Mouse (Mus musculus): ENCODE results near the gene Cacna1a.

The Cacna1a gene

GRCm38 (mm10) chr8:84485864-84486263 lies 97.6 kb downstream of the Cacna1a start:
- TF ChIP-seq GATA4 (IDR thresholded peaks at IDR 0.05; ENCODE audit: insufficient replicate concordance, low read length) = no peak

- TF ChIP-seq GATA4 (IDR thresholded peaks at IDR 0.05; ENCODE audit: insufficient replicate concordance, low read length) = no peak
Measured at GRCm38 (mm10) chr8:84489223-84489622, 101.0 kb downstream of the Cacna1a start.

- no peak for TF ChIP-seq GATA4 (IDR thresholded peaks at IDR 0.05; ENCODE audit: insufficient replicate concordance, low read length)
Measured at GRCm38 (mm10) chr8:84494541-84495084, 106.4 kb downstream of the Cacna1a start.

GRCm38 (mm10) chr8:84501181-84501580 lies 112.9 kb downstream of the Cacna1a start:
- TF ChIP-seq GATA4 (IDR thresholded peaks at IDR 0.05; ENCODE audit: insufficient replicate concordance, low read length) = no peak

- TF ChIP-seq GATA4 (IDR thresholded peaks at IDR 0.05; ENCODE audit: insufficient replicate concordance, low read length) = no peak
Measured at GRCm38 (mm10) chr8:84501671-84502308, 113.5 kb downstream of the Cacna1a start.

GRCm38 (mm10) chr8:84502638-84503037 lies 114.4 kb downstream of the Cacna1a start:
- TF ChIP-seq GATA4 (IDR thresholded peaks at IDR 0.05; ENCODE audit: insufficient replicate concordance, low read length) = no peak

- TF ChIP-seq GATA4 (IDR thresholded peaks at IDR 0.05; ENCODE audit: insufficient replicate concordance, low read length) = no peak
Measured at GRCm38 (mm10) chr8:84507220-84507619, 119.0 kb downstream of the Cacna1a start.

DNA sequence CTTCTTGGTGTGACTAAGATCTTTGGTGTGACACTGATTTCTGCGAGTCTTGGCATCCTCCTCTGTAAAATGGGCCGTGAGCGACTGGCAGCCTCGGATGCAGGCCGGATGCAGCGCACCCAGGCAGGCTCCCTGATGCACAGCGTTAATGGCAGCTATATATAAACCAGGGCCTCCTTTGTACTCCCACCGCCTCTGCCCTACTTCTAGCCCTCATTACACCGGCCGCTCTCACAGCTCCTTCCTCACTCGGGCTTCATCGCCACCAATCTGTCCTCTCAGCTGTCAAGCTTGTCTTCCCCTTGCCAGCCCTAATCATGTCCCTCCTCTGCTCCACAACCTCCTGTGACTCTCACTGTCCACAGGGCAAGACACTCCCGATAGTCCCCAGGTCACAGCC lies 123.4 kb downstream of the Cacna1a start:
- no peak for TF ChIP-seq GATA4 (IDR thresholded peaks at IDR 0.05; ENCODE audit: insufficient replicate concordance, low read length)

DNA sequence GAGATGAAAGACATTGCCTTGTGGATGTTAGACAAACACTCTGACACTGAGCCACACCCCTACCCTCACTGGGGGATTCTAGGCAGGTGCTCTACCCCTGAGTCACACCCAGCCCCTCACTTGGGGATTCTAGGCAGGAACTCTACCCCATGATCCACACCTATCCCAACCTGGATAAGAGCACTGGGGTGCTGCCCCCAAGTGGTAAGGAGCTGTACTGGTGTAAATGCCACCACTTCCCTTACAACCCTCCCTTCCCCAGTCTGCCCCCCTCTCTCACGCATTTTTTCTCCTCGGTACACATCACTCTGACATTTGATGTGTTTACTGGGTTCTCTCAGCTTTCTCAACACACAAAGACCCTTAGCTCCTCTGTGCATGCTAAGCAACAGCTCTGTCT lies 125.5 kb downstream of the Cacna1a start:
- TF ChIP-seq GATA4 (IDR thresholded peaks at IDR 0.05; ENCODE audit: insufficient replicate concordance, low read length) = no peak

- TF ChIP-seq GATA4 (IDR thresholded peaks at IDR 0.05; ENCODE audit: insufficient replicate concordance, low read length) = no peak
Measured at GRCm38 (mm10) chr8:84518180-84518579, 129.9 kb downstream of the Cacna1a start.

- no peak for TF ChIP-seq GATA4 (IDR thresholded peaks at IDR 0.05; ENCODE audit: insufficient replicate concordance, low read length)
Measured at GRCm38 (mm10) chr8:84518720-84519119, 130.5 kb downstream of the Cacna1a start.

DNA sequence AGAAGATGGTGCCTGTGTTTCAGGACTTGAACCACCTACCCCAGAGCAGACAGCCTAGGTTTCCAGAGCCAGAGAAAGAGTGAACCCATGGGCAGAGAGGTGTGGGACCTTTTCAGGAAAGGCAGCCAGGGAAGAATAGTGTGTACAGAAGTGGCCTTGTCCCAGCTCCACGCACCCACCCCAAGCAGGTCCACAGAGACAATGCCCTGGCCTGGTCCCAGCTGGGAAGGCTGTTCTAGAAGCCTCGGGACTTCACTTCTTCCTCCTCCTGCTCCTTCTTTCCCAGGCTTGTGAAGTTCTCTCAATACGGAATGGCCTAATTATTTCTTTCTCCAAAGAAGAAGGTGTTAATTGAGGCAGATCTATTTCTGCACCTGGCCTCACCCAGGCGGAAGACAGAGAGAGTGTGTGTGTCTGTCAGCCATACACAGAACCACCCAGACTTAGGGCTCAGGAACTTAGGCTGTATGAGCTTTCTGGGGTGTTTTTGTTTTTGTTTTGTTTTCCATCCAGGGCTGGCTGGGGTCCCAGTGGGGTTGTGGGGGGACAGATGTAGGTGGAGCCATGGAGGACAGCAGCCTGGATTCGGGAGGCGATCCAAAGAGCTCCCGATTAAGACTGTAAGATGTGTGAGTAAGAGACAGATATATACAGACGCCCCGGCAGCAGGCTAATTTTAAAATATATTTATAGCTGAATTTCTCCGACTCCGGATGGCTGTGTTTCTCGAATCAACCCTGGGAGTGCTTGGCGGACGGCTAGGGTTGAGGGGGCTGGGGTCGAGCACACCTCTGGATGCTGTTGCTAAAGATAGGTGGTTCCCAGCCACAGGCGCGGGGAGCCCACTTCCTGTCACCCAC lies 131.8 kb downstream of the Cacna1a start:
- TF ChIP-seq GATA4 (IDR thresholded peaks at IDR 0.05; ENCODE audit: insufficient replicate concordance, low read length) = no peak

DNA sequence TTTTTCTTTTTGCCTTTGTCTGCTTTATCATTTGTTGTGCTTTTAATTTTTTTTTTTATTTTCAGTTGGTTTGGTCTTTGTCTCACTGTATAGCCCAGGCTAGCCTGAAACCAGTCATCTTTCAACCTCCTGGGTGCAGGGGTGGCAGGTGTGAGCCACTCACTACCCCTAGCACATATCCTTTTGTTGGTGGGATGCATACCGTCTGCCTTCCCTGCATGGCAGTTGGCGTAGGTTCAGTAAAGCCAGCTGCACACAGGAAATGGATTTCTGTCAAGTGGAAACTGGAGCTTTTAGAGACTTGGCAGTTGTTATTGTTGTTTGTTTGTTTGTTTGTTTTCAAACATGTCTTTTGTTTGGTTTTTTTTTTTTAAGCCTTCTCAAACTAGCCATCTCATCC lies 132.8 kb downstream of the Cacna1a start:
- no peak for TF ChIP-seq GATA4 (IDR thresholded peaks at IDR 0.05; ENCODE audit: insufficient replicate concordance, low read length)

DNA sequence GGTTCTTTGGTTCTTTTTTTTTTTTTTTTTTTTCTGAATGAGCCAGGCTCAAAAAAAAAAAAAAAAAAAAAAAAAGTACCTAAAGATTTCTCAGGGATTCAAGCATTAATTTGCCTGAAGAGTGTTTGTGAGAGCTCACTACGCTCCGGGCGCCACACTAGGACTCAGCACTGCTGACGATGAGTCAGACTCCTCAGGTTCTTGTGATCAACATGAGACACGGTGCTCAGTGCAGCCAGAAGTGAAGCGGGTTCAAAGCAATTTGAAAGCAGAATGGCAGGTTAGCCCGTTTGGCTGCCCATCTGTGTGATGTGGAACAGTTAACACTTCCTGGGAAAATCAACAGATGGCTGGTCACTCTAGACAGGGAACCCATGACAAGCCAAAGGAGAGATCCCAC lies 139.8 kb downstream of the Cacna1a start:
- no peak for TF ChIP-seq GATA4 (IDR thresholded peaks at IDR 0.05; ENCODE audit: insufficient replicate concordance, low read length)

DNA sequence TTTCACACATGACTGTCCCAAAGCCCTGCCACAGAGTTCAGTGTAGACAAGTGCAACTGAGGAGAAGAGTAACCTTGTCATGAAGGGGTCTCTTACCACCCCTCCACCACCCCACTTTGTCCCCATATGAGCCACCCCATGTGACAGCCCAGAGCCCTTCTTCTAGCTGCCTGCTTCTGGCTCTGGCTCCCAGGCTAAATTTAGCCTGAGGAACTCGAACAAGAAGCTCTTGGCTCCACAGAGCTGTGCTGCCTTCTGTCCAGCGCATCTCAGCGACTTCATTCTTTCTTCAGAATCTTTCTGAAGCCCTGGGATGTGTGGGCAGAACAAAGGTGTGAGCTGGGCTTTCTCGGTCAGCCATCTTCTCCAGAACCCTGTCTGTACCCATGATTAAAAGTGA lies 141.3 kb downstream of the Cacna1a start:
- TF ChIP-seq GATA4 (IDR thresholded peaks at IDR 0.05; ENCODE audit: insufficient replicate concordance, low read length) = no peak

DNA sequence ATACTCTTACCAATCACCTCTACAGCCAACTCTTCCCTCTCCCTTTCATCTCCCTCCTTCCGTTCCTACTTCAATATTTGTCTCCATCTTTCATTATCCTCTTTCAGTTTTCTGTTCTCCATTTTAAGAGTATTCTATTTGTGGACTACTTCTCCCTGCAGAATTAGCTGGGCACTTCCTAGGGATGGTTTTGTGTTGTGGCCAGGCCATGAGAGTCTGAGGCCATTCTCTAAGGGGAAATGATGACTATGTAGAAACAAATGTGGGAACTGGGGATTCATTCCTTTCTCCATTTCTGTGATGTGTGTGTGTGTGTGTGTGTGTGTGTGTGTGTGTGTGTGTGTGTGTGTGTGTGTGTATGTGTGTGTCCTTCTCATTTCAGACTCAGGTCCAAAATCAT lies 144.5 kb downstream of the Cacna1a start:
- no peak for TF ChIP-seq GATA4 (IDR thresholded peaks at IDR 0.05; ENCODE audit: insufficient replicate concordance, low read length)
